Mouse (Mus musculus) lung, postnatal 10 days (tissue): ENCODE measurements around the gene BC049352.
A peak's percentile ranks its signal among the peaks of the same experiment; 100 is the strongest.

Experiments used
- DNase-seq: peaks from one replicate; pipeline ENCODE4 v3.0.0; 2021

The BC049352 gene

GRCm38 (mm10) chr9:45195468-45195867 is 13.7 kb downstream of the BC049352 start:
- no peak for DNase-seq

- DNase-seq, result no peak
These were observed 14.5 kb downstream of the BC049352 start for GRCm38 (mm10) chr9:45196125-45196830.

GRCm38 (mm10) chr9:45197549-45197948 is 15.7 kb downstream of the BC049352 start:
- no peak for DNase-seq

- DNase-seq, result peak; percentile 55
These were observed 19.6 kb downstream of the BC049352 start for GRCm38 (mm10) chr9:45201319-45201947.

GRCm38 (mm10) chr9:45202021-45202798 is 20.4 kb downstream of the BC049352 start:
- no peak for DNase-seq

GRCm38 (mm10) chr9:45203797-45204410 is 22.1 kb downstream of the BC049352 start, which contains the start of gene Tmprss4:
Gene Tmprss4 (minus strand): TSS chr9:45204092.
- peak; percentile 64 for DNase-seq

GRCm38 (mm10) chr9:45205143-45205542 is 23.3 kb downstream of the BC049352 start:
- no peak for DNase-seq

- DNase-seq, result no peak
These were observed 24.3 kb downstream of the BC049352 start for GRCm38 (mm10) chr9:45206121-45206520.

- no peak for DNase-seq
These were observed 25.4 kb downstream of the BC049352 start for GRCm38 (mm10) chr9:45207015-45207743.

- no peak for DNase-seq
These were observed 30.2 kb downstream of the BC049352 start for GRCm38 (mm10) chr9:45212001-45212400.

- DNase-seq, result no peak
These were observed 33.8 kb downstream of the BC049352 start for GRCm38 (mm10) chr9:45215526-45216179.

- no peak for DNase-seq
These were observed 37.8 kb downstream of the BC049352 start for GRCm38 (mm10) chr9:45219644-45220043.

- DNase-seq, result peak; percentile 93
These were observed 39.8 kb downstream of the BC049352 start for GRCm38 (mm10) chr9:45221567-45221966.

- DNase-seq, result no peak
These were observed 47.6 kb downstream of the BC049352 start for GRCm38 (mm10) chr9:45229359-45229758.

GRCm38 (mm10) chr9:45235668-45236227 is 53.9 kb downstream of the BC049352 start:
- DNase-seq, result peak; percentile 6

GRCm38 (mm10) chr9:45236744-45237143 is 54.9 kb downstream of the BC049352 start:
- no peak for DNase-seq

GRCm38 (mm10) chr9:45241397-45241796 is 59.6 kb downstream of the BC049352 start:
- DNase-seq, result no peak

- no peak for DNase-seq
These were observed 63.6 kb downstream of the BC049352 start for GRCm38 (mm10) chr9:45245432-45245831.

- peak; percentile 36 for DNase-seq
These were observed 64.3 kb downstream of the BC049352 start for GRCm38 (mm10) chr9:45246060-45246459.

GRCm38 (mm10) chr9:45247536-45247935 is 65.7 kb downstream of the BC049352 start:
- no peak for DNase-seq

- DNase-seq, result no peak
These were observed 68.5 kb downstream of the BC049352 start for GRCm38 (mm10) chr9:45250306-45250705.

GRCm38 (mm10) chr9:45251281-45251680 is 69.5 kb downstream of the BC049352 start:
- DNase-seq, result no peak
